Mouse (Mus musculus) thymus, adult 2 months (tissue): ENCODE results near the gene Itprip.

Experiments used
- CTCF ChIP-seq: fragments of 200-500 bp; IDR thresholded peaks from 2 replicates; pipeline ENCODE4 v1.5.1; 2012; ENCODE audit warnings: mild to moderate bottlenecking, control low read depth, low read length, moderate library complexity, borderline replicate concordance; ENCODE audit not compliant: control insufficient read depth, poor library complexity, insufficient read depth; ENCODE audit errors: extremely low read depth
- POLR2A ChIP-seq: fragments of 200-500 bp; IDR thresholded peaks from 2 replicates; pipeline ENCODE4 v1.6.1; 2012; ENCODE audit warnings: mild to moderate bottlenecking, low read length, control low read depth, moderate library complexity; ENCODE audit not compliant: control insufficient read depth, poor library complexity, insufficient read depth; ENCODE audit errors: extremely low read depth

DNA sequence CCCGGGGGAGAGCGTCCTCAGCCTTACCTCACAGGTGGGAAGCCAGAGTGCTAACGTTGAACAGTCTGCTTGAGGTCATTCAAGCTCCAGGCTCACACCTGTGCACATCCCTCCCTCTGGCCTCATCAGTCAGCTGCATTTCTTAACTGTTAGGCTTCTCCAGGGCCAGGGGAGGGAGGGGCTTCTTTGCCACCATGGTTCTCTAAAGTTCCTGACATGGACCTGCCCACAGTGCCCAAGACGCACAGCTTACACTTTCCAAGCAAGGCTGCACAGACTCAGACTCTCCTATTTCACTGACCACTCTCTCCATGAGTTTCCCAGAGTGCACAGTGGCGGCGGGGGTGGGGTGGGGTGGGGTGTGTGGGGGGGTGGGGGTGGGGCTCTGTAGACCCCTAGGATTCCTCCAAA, 10.1 kb downstream of the Itprip start:
- no peak for TF ChIP-seq POLR2A
- no peak for TF ChIP-seq CTCF
